Mouse (Mus musculus) forebrain, embryonic 12.5 days (tissue): Measurements from ENCODE around the gene Slc5a1. TPM values are rescaled to one million over a fixed set of nuclear protein-coding genes. Genes with fewer than 3 reads are reported as not detected.

Experiments
- polyA plus RNA-seq: library from polyadenylated mRNA; unstranded; fragments of >200 nt; fragmentation: Nextera tagmentation; extraction: Ambion mirVana; gene quantifications from 2 replicates; pipeline ENCODE4 v1.2.1, GENCODE M21; 2016

Gene Slc5a1
- polyA plus RNA-seq, 1 experiment from 2014 or later: not detected

Other genes with a start within 250 kb of the Slc5a1 start
- 14.2 and 18.5 TPM in 2 replicates for gene Prr14l, start 250.0 kb upstream of the Slc5a1 start, polyA plus RNA-seq
- 39.6 and 40.2 TPM in 2 replicates for gene Depdc5, start 240.5 kb upstream of the Slc5a1 start, polyA plus RNA-seq
- 453 and 463 TPM in 2 replicates for gene Ywhah, start 85.4 kb upstream of the Slc5a1 start, polyA plus RNA-seq
- 0.67 and 2.0 TPM in 2 replicates for gene Spon2, start 114.2 kb downstream of the Slc5a1 start, polyA plus RNA-seq
- gene Ctbp1, start 170.8 kb downstream of the Slc5a1 start, polyA plus RNA-seq: 545 and 552 TPM in 2 replicates
- gene Maea, start 231.3 kb downstream of the Slc5a1 start, polyA plus RNA-seq: 114 and 115 TPM in 2 replicates